Mouse (Mus musculus) activated CD4-positive, CD25-positive, alpha-beta regulatory T cell, adult 9 weeks (primary cell): ENCODE results near the gene Cbx4. TPM values are rescaled to one million over a fixed set of nuclear protein-coding genes. Genes with fewer than 3 reads are reported as not detected.

Experiments used
- polyA plus RNA-seq: library from polyadenylated mRNA; unstranded; fragments of 100-300 nt; shearing (Covaris generic); gene quantifications from one replicate; pipeline ENCODE4 v1.2.1, GENCODE M21; 2017

The Cbx4 gene
- 5.6 TPM for polyA plus RNA-seq

DNA sequence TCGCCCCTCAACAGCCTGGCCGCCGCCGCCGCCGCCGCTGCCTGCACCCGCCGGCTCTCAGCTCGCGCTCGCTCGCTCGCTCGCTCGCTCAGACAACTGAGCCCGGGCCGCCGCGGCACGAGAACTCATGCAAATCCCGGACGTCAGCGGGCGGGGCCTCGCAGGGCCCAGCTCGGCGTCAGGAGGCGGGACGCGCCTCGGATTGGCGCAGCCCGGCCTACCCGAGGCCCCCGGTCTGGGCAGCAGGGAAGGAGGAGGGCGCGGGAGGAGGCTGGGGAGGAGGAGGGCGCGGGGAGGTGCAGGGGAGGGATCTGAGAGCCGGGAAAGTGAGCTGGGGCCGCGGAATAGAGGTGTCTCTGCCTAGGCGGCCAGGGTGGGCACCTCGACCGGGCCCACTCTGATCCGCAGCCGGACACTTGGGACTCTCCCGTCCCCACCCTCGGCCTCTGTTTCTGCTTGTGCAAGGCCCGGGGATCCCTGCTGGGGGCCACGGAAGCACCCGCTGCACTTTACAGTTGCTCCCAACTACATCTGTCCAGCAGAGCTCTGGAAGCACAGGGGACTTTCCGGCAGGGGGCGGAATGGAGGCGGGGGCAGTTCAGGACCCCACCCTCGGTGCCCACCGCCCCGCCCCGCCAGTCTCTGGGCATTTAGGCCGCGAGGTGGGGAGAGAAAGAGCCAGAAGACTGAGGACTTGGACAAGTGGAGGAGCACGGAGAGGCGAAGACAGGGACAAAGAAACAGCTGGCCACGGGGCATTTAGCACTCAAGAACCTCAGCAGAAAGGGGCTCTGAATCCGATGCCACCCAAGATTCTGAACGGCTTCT lies at the start of gene Cbx4:
Cbx4 (minus strand) TSS at position 78 of the 828 bp plus-strand sequence.

DNA sequence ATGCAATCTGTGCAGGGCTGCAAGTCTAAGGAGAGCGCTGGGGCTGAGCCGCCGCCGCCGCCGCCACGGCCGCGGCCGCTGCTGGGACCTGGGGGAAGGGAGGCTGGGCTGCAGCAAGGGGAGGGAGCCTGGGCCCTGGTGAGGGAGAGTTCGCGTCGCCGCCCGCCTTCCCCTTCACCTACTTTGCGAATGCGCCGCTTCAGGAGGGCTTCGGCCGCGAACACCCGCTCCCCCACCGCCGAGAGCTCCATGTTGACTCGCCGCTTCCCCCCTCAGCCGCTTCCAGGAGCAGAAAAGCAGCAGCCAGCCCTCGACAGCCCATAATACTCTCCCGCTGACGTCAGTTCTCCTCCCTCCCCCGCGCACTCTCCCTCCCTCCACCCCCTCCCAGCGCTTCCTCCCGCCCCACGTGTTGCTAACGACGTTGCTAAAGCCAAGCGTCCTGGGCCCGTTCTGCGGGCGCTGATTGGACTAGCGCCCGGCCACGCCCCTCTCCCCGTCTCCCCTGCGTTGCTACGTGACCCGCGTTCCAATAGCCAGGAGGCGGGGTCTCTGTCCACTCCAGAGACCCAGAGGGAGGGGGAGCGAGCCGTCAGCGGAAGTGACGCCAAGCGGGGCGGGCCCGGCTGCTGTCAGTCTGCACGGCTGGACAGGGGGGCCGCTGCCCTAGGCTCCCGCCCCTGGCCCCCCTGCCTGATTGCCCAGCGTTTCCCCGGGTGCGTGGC lies 45.3 kb downstream of the Cbx4 start, which contains the start of gene Cbx8:
Cbx8 (minus strand) TSS at position 370 of the 725 bp plus-strand sequence.

Other genes with a start within 250 kb of the Cbx4 start
- gene Rbfox3, start 174.6 kb downstream of the Cbx4 start, polyA plus RNA-seq = not detected
- gene Enpp7, start 98.0 kb downstream of the Cbx4 start, polyA plus RNA-seq = not detected
- 6.2 TPM for gene Cbx2, start 63.3 kb downstream of the Cbx4 start, polyA plus RNA-seq
- 15.4 TPM for gene Cbx8, start 45.3 kb downstream of the Cbx4 start, polyA plus RNA-seq
- 0.60 TPM for gene Tbc1d16, start 142.3 kb upstream of the Cbx4 start, polyA plus RNA-seq
- 3.6 TPM for gene Ccdc40, start 142.4 kb upstream of the Cbx4 start, polyA plus RNA-seq
- 30.0 TPM for gene Gaa, start 181.7 kb upstream of the Cbx4 start, polyA plus RNA-seq
- 296 TPM for gene Eif4a3, start 213.9 kb upstream of the Cbx4 start, polyA plus RNA-seq
- not detected for gene Card14, start 221.5 kb upstream of the Cbx4 start, polyA plus RNA-seq